In genomic region chr9:43537121-43537520, GRCm38 (mm10) we compare ENCODE assay signal across 23 mouse cellular contexts.
DNase-seq lines count a peak whose midpoint lies in the region; ATAC-seq lines count a peak whose summit lies in the region.
"Had no signal": no experiment of that assay in that cellular context is flagged by ENCODE, and none has a peak within 500 bp of the region (broad histone marks: within the 10 kb centered on the region; RNA-seq: fewer than 3 reads in every experiment).

No protein-coding gene starts in this region.

- H3K27me3 ChIP-seq in hindbrain, embryonic 16.5 days (replicated peaks; ENCODE audit: control insufficient read depth, insufficient read depth, low read length): no peaks in the 10 kb centered on the region
- H3K27me3 ChIP-seq: forebrain, embryonic 12.5 days; heart, embryonic 13.5 days; hindbrain, embryonic 13.5 days; neural tube, embryonic 15.5 days had no signal

- no peak overlapping the region for H3K27ac ChIP-seq in hindbrain, embryonic 16.5 days (ENCODE audit: low read depth, low read length)
- H3K27ac ChIP-seq: forebrain, embryonic 12.5 days; heart, embryonic 13.5 days; hindbrain, embryonic 13.5 days; limb, embryonic 10.5 days; neural tube, embryonic 15.5 days had no signal

- no peak overlapping the region for H3K4me2 ChIP-seq in hindbrain, embryonic 16.5 days (ENCODE audit: low read length)
- H3K4me2 ChIP-seq: forebrain, embryonic 12.5 days; heart, embryonic 13.5 days; hindbrain, embryonic 13.5 days; neural tube, embryonic 15.5 days had no signal

- H3K9me3 ChIP-seq in hindbrain, embryonic 16.5 days (ENCODE audit: control insufficient read depth, low read length): no peaks in the 10 kb centered on the region
- H3K9me3 ChIP-seq: forebrain, embryonic 12.5 days; heart, embryonic 13.5 days; hindbrain, embryonic 13.5 days; limb, embryonic 10.5 days; megakaryocyte, embryonic 14.5 days; neural tube, embryonic 15.5 days had no signal

- no peaks in the 10 kb centered on the region for H3K4me1 ChIP-seq in hindbrain, embryonic 16.5 days (ENCODE audit: control insufficient read depth, insufficient read depth, low read depth, low read length)
- H3K4me1 ChIP-seq: forebrain, embryonic 12.5 days; heart, embryonic 13.5 days; hindbrain, embryonic 13.5 days; limb, embryonic 10.5 days; megakaryocyte, embryonic 14.5 days; neural tube, embryonic 15.5 days had no signal

- no peak overlapping the region for H3K4me3 ChIP-seq in hindbrain, embryonic 16.5 days (ENCODE audit: low read length)
- H3K4me3 ChIP-seq: forebrain, embryonic 12.5 days; heart, embryonic 13.5 days; hindbrain, embryonic 13.5 days; limb, embryonic 10.5 days; megakaryocyte, embryonic 14.5 days; neural tube, embryonic 15.5 days had no signal

- DNase-seq in brain, adult 2 months (ENCODE audit: low read depth, low spot score): peak; percentile 85
- DNase-seq in frontal cortex, postnatal 14 days (ENCODE audit: low spot score in 2 of 2): peak; percentile 36 to 45
- peak; percentile 41 to 46 for DNase-seq in layer of hippocampus, postnatal 25 days (ENCODE audit: extremely low spot score in 1 of 2, low spot score in 1 of 2)
- peak; percentile 77 to 88 for DNase-seq in left cerebral cortex, postnatal 36 days (ENCODE audit: low spot score in 2 of 2)
- no peak for DNase-seq in lung, postnatal 10 days
- DNase-seq in Muller cell, postnatal 12 days (ENCODE audit: inconsistent ontology term): no peak
- no peak for DNase-seq in thymus, adult 18-20 months
- DNase-seq: adrenal gland, postnatal 36 days; cerebellum, adult 18-20 months; cerebellum, postnatal 25 days; kidney, adult 9 months; kidney, postnatal 25 days; lung, adult 18-20 months; spleen, adult 18-20 months; thymus, adult 2 months had no signal

- no peak overlapping the region for H3K9ac ChIP-seq in hindbrain, embryonic 16.5 days (ENCODE audit: low read depth, low read length)
- H3K9ac ChIP-seq: forebrain, embryonic 12.5 days; heart, embryonic 13.5 days; hindbrain, embryonic 13.5 days; neural tube, embryonic 15.5 days had no signal

- ATAC-seq in hindbrain, embryonic 16.5 days: no peak
- ATAC-seq: midbrain, embryonic 16.5 days had no signal

- intact Hi-C loops in left cerebral cortex, postnatal 36 days (cut with DNase I): loop anchor here (5.0 kb wide), 1 partner anchor 55 kb away; no protein-coding TSS in a partner anchor

- WGBS in hindbrain, embryonic 16.5 days: 89% methylated on average over 11 of the region's 11 CpGs

- no peaks in the 10 kb centered on the region for H3K36me3 ChIP-seq in hindbrain, embryonic 16.5 days (ENCODE audit: control insufficient read depth, insufficient read depth, low read length)
- H3K36me3 ChIP-seq: forebrain, embryonic 12.5 days; heart, embryonic 13.5 days; hindbrain, embryonic 13.5 days; limb, embryonic 10.5 days; neural tube, embryonic 15.5 days had no signal

Comparison
In these comparisons a context has a peak if more than half of its experiments do, and no peak if none do; other contexts are left out.
1. DNase-seq: peak in brain, adult 2 months (single experiment), frontal cortex, postnatal 14 days (2 of 2), layer of hippocampus, postnatal 25 days (2 of 2) and left cerebral cortex, postnatal 36 days (2 of 2); none in lung, postnatal 10 days (single experiment), Muller cell, postnatal 12 days (single experiment) and thymus, adult 18-20 months (0 of 2).